In genomic region chr5:57828437-57828836, GRCm38 (mm10) we compare ENCODE assay signal across 35 mouse cellular contexts.
"Had no signal": no experiment of that assay in that cellular context is flagged by ENCODE, and none has a peak within 500 bp of the region (broad histone marks: within the 10 kb centered on the region; RNA-seq: fewer than 3 reads in every experiment).

No protein-coding gene starts in this region.

- H3K27me3 ChIP-seq: heart, embryonic 12.5 days; heart, embryonic 13.5 days; heart, embryonic 15.5 days; hindbrain, embryonic 12.5 days; hindbrain, embryonic 13.5 days; hindbrain, embryonic 15.5 days; intestine, embryonic 15.5 days; kidney, embryonic 15.5 days had no signal

- H3K9ac ChIP-seq: heart, embryonic 12.5 days; heart, embryonic 13.5 days; heart, embryonic 15.5 days; hindbrain, embryonic 12.5 days; hindbrain, embryonic 13.5 days; hindbrain, embryonic 14.5 days; hindbrain, embryonic 15.5 days; intestine, embryonic 15.5 days; kidney, embryonic 15.5 days had no signal

- H3K4me2 ChIP-seq: heart, embryonic 11.5 days; heart, embryonic 12.5 days; heart, embryonic 13.5 days; heart, embryonic 15.5 days; hindbrain, embryonic 12.5 days; hindbrain, embryonic 13.5 days; hindbrain, embryonic 14.5 days; hindbrain, embryonic 15.5 days; intestine, embryonic 15.5 days; kidney, embryonic 15.5 days had no signal

- ATAC-seq: hindbrain, embryonic 16.5 days; hindbrain, postnatal 0 days; inflammation-experienced regulatory T-cells, adult 6 months; intestine, embryonic 15.5 days; intestine, embryonic 16.5 days; intestine, postnatal 0 days had no signal

- H3K36me3 ChIP-seq: heart, embryonic 10.5 days; heart, embryonic 12.5 days; heart, embryonic 13.5 days; heart, embryonic 15.5 days; hindbrain, embryonic 10.5 days; hindbrain, embryonic 12.5 days; hindbrain, embryonic 13.5 days; hindbrain, embryonic 15.5 days; intestine, embryonic 15.5 days; kidney, embryonic 15.5 days had no signal

- H3K4me3 ChIP-seq: heart, adult 2 months; heart, embryonic 10.5 days; heart, embryonic 12.5 days; heart, embryonic 13.5 days; heart, embryonic 15.5 days; hindbrain, embryonic 10.5 days; hindbrain, embryonic 12.5 days; hindbrain, embryonic 13.5 days; hindbrain, embryonic 15.5 days; intestine, embryonic 15.5 days; kidney, embryonic 15.5 days; layer of hippocampus, adult 2 months had no signal

- DNase-seq: heart, adult 2 months; heart, postnatal 10 days; heart, postnatal 14 days; heart, postnatal 36 days; heart, postnatal 4 days; kidney, adult 11 months; kidney, adult 18-20 months; kidney, adult 2 months; kidney, adult 8-10 months; kidney, adult 9 months; kidney, postnatal 10 days; kidney, postnatal 14 days; kidney, postnatal 25 days; kidney, postnatal 36 days; kidney, postnatal 4 days; layer of hippocampus, adult 9-11 months had no signal

- H3K4me1 ChIP-seq: heart, embryonic 12.5 days; heart, embryonic 13.5 days; heart, embryonic 15.5 days; hindbrain, embryonic 10.5 days; hindbrain, embryonic 12.5 days; hindbrain, embryonic 13.5 days; hindbrain, embryonic 15.5 days; intestine, embryonic 15.5 days; kidney, embryonic 15.5 days had no signal

- H3K9me3 ChIP-seq: heart, embryonic 10.5 days; heart, embryonic 12.5 days; heart, embryonic 13.5 days; heart, embryonic 15.5 days; hindbrain, embryonic 10.5 days; hindbrain, embryonic 12.5 days; hindbrain, embryonic 13.5 days; hindbrain, embryonic 15.5 days; intestine, embryonic 15.5 days; kidney, embryonic 15.5 days had no signal

- H3K27ac ChIP-seq: heart, adult 2 months; heart, embryonic 10.5 days; heart, embryonic 13.5 days; heart, embryonic 15.5 days; hindbrain, embryonic 10.5 days; hindbrain, embryonic 12.5 days; hindbrain, embryonic 13.5 days; hindbrain, embryonic 14.5 days; hindbrain, embryonic 15.5 days; hindbrain, postnatal 0 days; intestine, embryonic 15.5 days; kidney, embryonic 15.5 days; kidney, postnatal 0 days; layer of hippocampus, adult 2 months had no signal
